Mouse (Mus musculus): ENCODE data around the gene Slc6a9.

Gene Slc6a9

GRCm38 (mm10) chr4:117912685-117913273, 78.5 kb downstream of the Slc6a9 start:
- no peak for DNase-seq (ENCODE audit: low spot score in 2 of 2)

- DNase-seq (ENCODE audit: low spot score in 2 of 2), result no peak
These were observed 79.1 kb downstream of the Slc6a9 start for GRCm38 (mm10) chr4:117913421-117913820.

GRCm38 (mm10) chr4:117914031-117914430, 79.7 kb downstream of the Slc6a9 start:
- DNase-seq (ENCODE audit: low spot score in 2 of 2), result no peak

GRCm38 (mm10) chr4:117914591-117915442, 80.5 kb downstream of the Slc6a9 start, which contains the start of gene Ipo13:
Gene Ipo13, minus strand, starts transcription at chr4:117914999.
- DNase-seq (ENCODE audit: low spot score in 2 of 2), result peak; percentile 86 to 89

- no peak for DNase-seq (ENCODE audit: low spot score in 2 of 2)
These were observed 81.3 kb downstream of the Slc6a9 start for GRCm38 (mm10) chr4:117915489-117916105.

GRCm38 (mm10) chr4:117916386-117916785, 82.1 kb downstream of the Slc6a9 start:
- DNase-seq (ENCODE audit: low spot score in 2 of 2), result no peak

- DNase-seq (ENCODE audit: low spot score in 2 of 2), result no peak
These were observed 83.1 kb downstream of the Slc6a9 start for GRCm38 (mm10) chr4:117917402-117917801.

- no peak for DNase-seq (ENCODE audit: low spot score in 2 of 2)
These were observed 83.5 kb downstream of the Slc6a9 start for GRCm38 (mm10) chr4:117917847-117918246.

GRCm38 (mm10) chr4:117918261-117918660, 84.0 kb downstream of the Slc6a9 start:
- DNase-seq (ENCODE audit: low spot score in 2 of 2), result no peak

GRCm38 (mm10) chr4:117918762-117919161, 84.5 kb downstream of the Slc6a9 start:
- no peak for DNase-seq (ENCODE audit: low spot score in 2 of 2)

GRCm38 (mm10) chr4:117921358-117921757, 87.1 kb downstream of the Slc6a9 start:
- DNase-seq (ENCODE audit: low spot score in 2 of 2), result no peak

GRCm38 (mm10) chr4:117923450-117923849, 89.1 kb downstream of the Slc6a9 start:
- no peak for DNase-seq (ENCODE audit: low spot score in 2 of 2)
